Mouse (Mus musculus): ENCODE results near the gene Notum. TPM values are rescaled to one million over a fixed set of nuclear protein-coding genes. Genes with fewer than 3 reads are reported as not detected.
A peak's percentile ranks its signal among the peaks of the same experiment; 100 is the strongest.

Gene Notum
- polyA plus RNA-seq, 1 experiment from 2014 or later, result 2.5 TPM

GRCm38 (mm10) chr11:120673594-120674122 lies 12.7 kb upstream of the Notum start:
- Histone ChIP-seq H3K9me3 (replicated peaks; ENCODE audit: control insufficient read depth, low read length) (no peaks in the 10 kb centered on the region), H3K27me3 (ENCODE audit: control insufficient read depth, insufficient read depth, low read length) (no peaks in the 10 kb centered on the region), H3K9ac (replicated peaks; ENCODE audit: low read length) (peak overlapping the region; percentile 70), H3K36me3 (replicated peaks; ENCODE audit: control insufficient read depth, insufficient read depth, low read depth, low read length) (no peaks in the 10 kb centered on the region), H3K4me3 (ENCODE audit: low read depth, low read length) (peak overlapping the region; percentile 63), H3K27ac (replicated peaks; ENCODE audit: low read depth, low read length) (peak overlapping the region; percentile 72), H3K4me1 (ENCODE audit: control insufficient read depth, insufficient read depth, low read length) (no peaks in the 10 kb centered on the region), H3K4me2 (ENCODE audit: low read depth, low read length) (peak overlapping the region; percentile 86)
- ATAC-seq (replicated peaks; ENCODE audit: insufficient number of reproducible peaks, low FRiP score, low TSS enrichment, low read depth), result peak; percentile 40
- WGBS, result 43% methylated on average over 12 of the region's 12 CpGs
- no peak for DNase-seq (ENCODE audit: low spot score)

GRCm38 (mm10) chr11:120672687-120673593 lies 12.0 kb upstream of the Notum start, which contains the start of gene Aspscr1:
Gene Aspscr1, plus strand, starts transcription at chr11:120672973.
- WGBS, result 1% methylated on average over 78 of the region's 83 CpGs
- H3K4me2 ChIP-seq (ENCODE audit: low read depth, low read length), result peak within 1 kb of the TSS; percentile 86
- H3K9ac ChIP-seq (replicated peaks; ENCODE audit: low read length), result peak within 1 kb of the TSS; percentile 70

GRCm38 (mm10) chr11:120666617-120667016 lies 5.6 kb upstream of the Notum start:
- peak; percentile 62 for DNase-seq (ENCODE audit: low spot score)
- no peaks in the 10 kb centered on the region for H3K9me3 ChIP-seq (replicated peaks; ENCODE audit: control insufficient read depth, low read length)
- no peak overlapping the region for H3K9ac ChIP-seq (replicated peaks; ENCODE audit: low read length)
- no peaks in the 10 kb centered on the region for H3K36me3 ChIP-seq (replicated peaks; ENCODE audit: control insufficient read depth, insufficient read depth, low read depth, low read length)
- ATAC-seq (replicated peaks; ENCODE audit: insufficient number of reproducible peaks, low FRiP score, low TSS enrichment, low read depth), result no peak
- H3K27ac ChIP-seq (replicated peaks; ENCODE audit: low read depth, low read length), result no peak overlapping the region
- WGBS, result 3% methylated on average over 3 of the region's 3 CpGs
- no peak overlapping the region for H3K4me2 ChIP-seq (ENCODE audit: low read depth, low read length)
- H3K4me3 ChIP-seq (ENCODE audit: low read depth, low read length), result no peak overlapping the region
- peaks cover 13% of the 10 kb centered on the region for H3K27me3 ChIP-seq (ENCODE audit: control insufficient read depth, insufficient read depth, low read length)
- no peaks in the 10 kb centered on the region for H3K4me1 ChIP-seq (ENCODE audit: control insufficient read depth, insufficient read depth, low read length)

More at GRCm38 (mm10) chr11:120672687-120673593, 12.0 kb upstream of the Notum start, which contains the start of gene Aspscr1:
- no peaks in the 10 kb centered on the region for H3K36me3 ChIP-seq (replicated peaks; ENCODE audit: control insufficient read depth, insufficient read depth, low read depth, low read length)
- H3K4me1 ChIP-seq (ENCODE audit: control insufficient read depth, insufficient read depth, low read length), result no peaks in the 10 kb centered on the region
- H3K4me3 ChIP-seq (ENCODE audit: low read depth, low read length), result peak within 1 kb of the TSS; percentile 63
- H3K9me3 ChIP-seq (replicated peaks; ENCODE audit: control insufficient read depth, low read length), result no peaks in the 10 kb centered on the region
- peak; percentile 93 for ATAC-seq (replicated peaks; ENCODE audit: insufficient number of reproducible peaks, low FRiP score, low TSS enrichment, low read depth)
- peak; percentile 96 for DNase-seq (ENCODE audit: low spot score)
- H3K27me3 ChIP-seq (ENCODE audit: control insufficient read depth, insufficient read depth, low read length), result no peaks in the 10 kb centered on the region
- H3K27ac ChIP-seq (replicated peaks; ENCODE audit: low read depth, low read length), result peak within 1 kb of the TSS; percentile 72

GRCm38 (mm10) chr11:120665406-120665805 lies 4.4 kb upstream of the Notum start:
- no peaks in the 10 kb centered on the region for H3K36me3 ChIP-seq (replicated peaks; ENCODE audit: control insufficient read depth, insufficient read depth, low read depth, low read length)
- 78% methylated on average over 3 of the region's 3 CpGs for WGBS
- H3K27me3 ChIP-seq (ENCODE audit: control insufficient read depth, insufficient read depth, low read length), result peaks cover 25% of the 10 kb centered on the region
- no peak overlapping the region for H3K4me2 ChIP-seq (ENCODE audit: low read depth, low read length)
- H3K4me1 ChIP-seq (ENCODE audit: control insufficient read depth, insufficient read depth, low read length), result peaks cover 6% of the 10 kb centered on the region
- no peak overlapping the region for H3K27ac ChIP-seq (replicated peaks; ENCODE audit: low read depth, low read length)
- H3K9ac ChIP-seq (replicated peaks; ENCODE audit: low read length), result no peak overlapping the region
- ATAC-seq (replicated peaks; ENCODE audit: insufficient number of reproducible peaks, low FRiP score, low TSS enrichment, low read depth) (no peak), DNase-seq (ENCODE audit: low spot score) (no peak)
- H3K4me3 ChIP-seq (ENCODE audit: low read depth, low read length), result no peak overlapping the region
- H3K9me3 ChIP-seq (replicated peaks; ENCODE audit: control insufficient read depth, low read length), result no peaks in the 10 kb centered on the region

GRCm38 (mm10) chr11:120663714-120664113 lies 2.7 kb upstream of the Notum start:
- Histone ChIP-seq H3K27ac (replicated peaks; ENCODE audit: low read depth, low read length) (no peak overlapping the region), H3K36me3 (replicated peaks; ENCODE audit: control insufficient read depth, insufficient read depth, low read depth, low read length) (no peaks in the 10 kb centered on the region), H3K27me3 (ENCODE audit: control insufficient read depth, insufficient read depth, low read length) (peaks cover 42% of the 10 kb centered on the region), H3K9me3 (replicated peaks; ENCODE audit: control insufficient read depth, low read length) (no peaks in the 10 kb centered on the region), H3K4me1 (ENCODE audit: control insufficient read depth, insufficient read depth, low read length) (peaks cover 9% of the 10 kb centered on the region), H3K9ac (replicated peaks; ENCODE audit: low read length) (no peak overlapping the region), H3K4me2 (ENCODE audit: low read depth, low read length) (no peak overlapping the region), H3K4me3 (ENCODE audit: low read depth, low read length) (no peak overlapping the region)
- no peak for ATAC-seq (replicated peaks; ENCODE audit: insufficient number of reproducible peaks, low FRiP score, low TSS enrichment, low read depth)
- no peak for DNase-seq (ENCODE audit: low spot score)
- WGBS, result 81% methylated on average over 5 of the region's 5 CpGs

GRCm38 (mm10) chr11:120662759-120663158 lies 1.8 kb upstream of the Notum start:
- Histone ChIP-seq H3K4me1 (ENCODE audit: control insufficient read depth, insufficient read depth, low read length) (peaks cover 9% of the 10 kb centered on the region), H3K27ac (replicated peaks; ENCODE audit: low read depth, low read length) (no peak overlapping the region), H3K4me2 (ENCODE audit: low read depth, low read length) (no peak overlapping the region), H3K9me3 (replicated peaks; ENCODE audit: control insufficient read depth, low read length) (no peaks in the 10 kb centered on the region), H3K36me3 (replicated peaks; ENCODE audit: control insufficient read depth, insufficient read depth, low read depth, low read length) (no peaks in the 10 kb centered on the region), H3K27me3 (ENCODE audit: control insufficient read depth, insufficient read depth, low read length) (peaks cover 48% of the 10 kb centered on the region), H3K4me3 (ENCODE audit: low read depth, low read length) (no peak overlapping the region), H3K9ac (replicated peaks; ENCODE audit: low read length) (no peak overlapping the region)
- ATAC-seq (replicated peaks; ENCODE audit: insufficient number of reproducible peaks, low FRiP score, low TSS enrichment, low read depth) (no peak), DNase-seq (ENCODE audit: low spot score) (no peak)
- WGBS, result 59% methylated on average over 6 of the region's 6 CpGs

GRCm38 (mm10) chr11:120660301-120661075 lies 487 bp downstream of the Notum start:
- ATAC-seq (replicated peaks; ENCODE audit: insufficient number of reproducible peaks, low FRiP score, low TSS enrichment, low read depth) (no peak; the same call in 1 of the 2 replicates), DNase-seq (ENCODE audit: low spot score) (peak; percentile 65)
- Histone ChIP-seq H3K4me3 (ENCODE audit: low read depth, low read length) (peak overlapping the region; percentile 42), H3K36me3 (replicated peaks; ENCODE audit: control insufficient read depth, insufficient read depth, low read depth, low read length) (no peaks in the 10 kb centered on the region), H3K9ac (replicated peaks; ENCODE audit: low read length) (peak overlapping the region; percentile 37), H3K4me1 (ENCODE audit: control insufficient read depth, insufficient read depth, low read length) (peaks cover 9% of the 10 kb centered on the region), H3K27ac (replicated peaks; ENCODE audit: low read depth, low read length) (no peak overlapping the region), H3K4me2 (ENCODE audit: low read depth, low read length) (peak overlapping the region; percentile 80), H3K9me3 (replicated peaks; ENCODE audit: control insufficient read depth, low read length) (no peaks in the 10 kb centered on the region), H3K27me3 (ENCODE audit: control insufficient read depth, insufficient read depth, low read length) (peaks cover 54% of the 10 kb centered on the region)
- under 1% methylated on average over 76 of the region's 95 CpGs for WGBS
